Mouse (Mus musculus): ENCODE results near the gene C2. TPM values are rescaled to one million over a fixed set of nuclear protein-coding genes. Genes with fewer than 3 reads are reported as not detected.
A peak's percentile ranks its signal among the peaks of the same experiment; 100 is the strongest.

Gene C2
- total and polyA plus RNA-seq, 2 experiments from 2014 or later, result 5.4 to 5.5 TPM

- ATAC-seq (no peak), DNase-seq (ENCODE audit: low spot score) (no peak)
- Histone ChIP-seq H3K4me3 (ENCODE audit: low read length) (peak overlapping the region; percentile 92), H3K9me3 (ENCODE audit: low read length) (no peaks in the 10 kb centered on the region), H3K27ac (peak overlapping the region; percentile 56; the same call in 1 of the 2 replicates), H3K4me2 (ENCODE audit: low read depth, low read length) (peak overlapping the region; percentile 88), H3K4me1 (ENCODE audit: insufficient read depth, low read length) (peaks cover 13% of the 10 kb centered on the region; the same call in 1 of the 2 replicates), H3K9ac (replicated peaks; ENCODE audit: low read length) (peak overlapping the region; percentile 71), H3K36me3 (ENCODE audit: insufficient read depth, low read length) (peaks cover 47% of the 10 kb centered on the region), H3K27me3 (ENCODE audit: insufficient read depth, low read length) (no peaks in the 10 kb centered on the region)
- TF ChIP-seq CTCF (IDR thresholded peaks at IDR 0.05; ENCODE audit: low read depth), result no peak
- 2% methylated on average over 25 of the region's 25 CpGs for WGBS
Observed at GRCm38 (mm10) chr17:34850517-34851125, 47.4 kb downstream of the C2 start.

DNA sequence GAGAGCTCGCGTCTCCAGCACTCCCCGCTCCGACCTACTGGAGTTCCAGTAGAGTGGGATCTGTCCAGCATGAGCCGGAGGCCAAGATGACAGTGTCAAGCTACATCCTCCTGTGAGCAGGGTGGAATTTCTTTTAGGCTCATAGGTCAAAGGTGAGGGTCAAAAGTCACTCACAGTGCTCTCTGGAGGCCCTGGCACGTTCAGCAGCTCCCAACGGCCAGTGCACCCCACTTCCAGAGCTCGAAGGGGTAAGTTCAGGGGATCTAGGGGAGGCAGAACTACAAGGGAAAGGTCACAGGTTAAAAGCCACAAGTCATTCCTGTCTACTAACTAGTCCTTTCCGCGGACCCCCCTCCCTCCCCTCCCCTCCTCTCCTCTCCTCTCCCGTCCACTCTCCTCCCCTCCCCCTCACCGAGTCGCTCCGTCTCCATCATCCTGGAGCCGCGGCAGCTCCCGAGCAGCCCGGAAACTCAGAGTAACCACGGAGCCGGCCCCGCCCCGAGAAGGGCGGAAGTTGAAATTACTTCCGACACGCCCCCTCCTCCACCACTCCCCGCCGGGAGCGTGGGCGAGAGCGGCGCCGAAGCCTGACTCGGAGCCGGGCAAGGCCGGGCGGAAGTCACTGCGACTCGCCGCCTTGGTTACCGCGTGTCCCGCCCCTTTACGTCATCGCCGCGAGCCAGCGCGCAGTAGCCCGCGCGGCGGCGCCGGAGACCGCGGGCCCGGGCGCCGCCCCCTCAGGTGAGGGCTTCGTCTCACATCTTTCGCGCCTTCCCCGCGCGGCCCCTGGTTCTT lies 48.1 kb downstream of the C2 start, which contains the start of the genes Skiv2l and Nelfe:
Gene Skiv2l, minus strand, starts transcription at position 489 of the 795 bp plus-strand sequence.
Gene Nelfe, plus strand, starts transcription at position 670 of the 795 bp plus-strand sequence.
- peak within 1 kb of the TSS; percentile 88 for H3K4me2 ChIP-seq (ENCODE audit: low read depth, low read length)
- H3K27ac ChIP-seq, result peak within 1 kb of the TSS; percentile 56; the same call in 1 of the 2 replicates
- peaks cover 45% of the 10 kb centered on the region for H3K36me3 ChIP-seq (ENCODE audit: insufficient read depth, low read length)
- ATAC-seq (peak; percentile 98), DNase-seq (ENCODE audit: low spot score) (peak; percentile 99)
- H3K4me3 ChIP-seq (ENCODE audit: low read length), result peak within 1 kb of the TSS; percentile 92
- H3K9me3 ChIP-seq (ENCODE audit: low read length), result no peaks in the 10 kb centered on the region
- H3K27me3 ChIP-seq (ENCODE audit: insufficient read depth, low read length), result no peaks in the 10 kb centered on the region
- TF ChIP-seq CTCF (IDR thresholded peaks at IDR 0.05; ENCODE audit: low read depth), result no peak
- peaks cover 13% of the 10 kb centered on the region; the same call in 1 of the 2 replicates for H3K4me1 ChIP-seq (ENCODE audit: insufficient read depth, low read length)
- 1% methylated on average over 64 of the region's 65 CpGs for WGBS
- H3K9ac ChIP-seq (replicated peaks; ENCODE audit: low read length), result peak within 1 kb of the TSS; percentile 71

DNA sequence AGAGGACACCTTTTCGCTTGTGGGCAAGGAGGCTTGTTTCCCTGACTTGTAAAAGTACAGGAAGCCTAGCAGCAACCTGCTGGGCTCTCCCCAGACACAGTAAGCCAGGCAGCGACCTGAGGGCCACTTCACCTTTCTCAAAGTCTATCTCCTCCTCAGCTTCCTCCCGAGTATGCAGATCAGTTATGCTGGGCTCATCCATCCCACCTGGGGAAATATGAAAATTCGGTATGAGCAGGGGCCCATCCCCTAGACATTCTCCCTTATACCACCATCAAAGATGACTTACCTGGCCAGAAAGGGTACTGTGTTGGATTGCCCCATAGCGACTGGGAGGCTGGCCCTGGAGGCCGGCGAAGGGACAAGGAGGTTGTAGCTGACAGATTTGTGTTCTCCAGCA lies 50.5 kb downstream of the C2 start:
- H3K4me2 ChIP-seq (ENCODE audit: low read depth, low read length), result no peak overlapping the region
- peaks cover 13% of the 10 kb centered on the region; the same call in 1 of the 2 replicates for H3K4me1 ChIP-seq (ENCODE audit: insufficient read depth, low read length)
- WGBS, result 92% methylated on average over 7 of the region's 7 CpGs
- no peak for TF ChIP-seq CTCF (IDR thresholded peaks at IDR 0.05; ENCODE audit: low read depth)
- ATAC-seq (no peak), DNase-seq (ENCODE audit: low spot score) (no peak)
- peaks cover 37% of the 10 kb centered on the region for H3K36me3 ChIP-seq (ENCODE audit: insufficient read depth, low read length)
- no peak overlapping the region for H3K4me3 ChIP-seq (ENCODE audit: low read length)
- H3K27me3 ChIP-seq (ENCODE audit: insufficient read depth, low read length), result no peaks in the 10 kb centered on the region
- H3K9ac ChIP-seq (replicated peaks; ENCODE audit: low read length), result no peak overlapping the region
- H3K9me3 ChIP-seq (ENCODE audit: low read length), result no peaks in the 10 kb centered on the region
- no peak overlapping the region for H3K27ac ChIP-seq

- Histone ChIP-seq H3K4me3 (ENCODE audit: low read length) (no peak overlapping the region), H3K4me2 (ENCODE audit: low read depth, low read length) (no peak overlapping the region), H3K9ac (replicated peaks; ENCODE audit: low read length) (no peak overlapping the region), H3K27ac (no peak overlapping the region), H3K36me3 (ENCODE audit: insufficient read depth, low read length) (peaks cover 40% of the 10 kb centered on the region), H3K4me1 (ENCODE audit: insufficient read depth, low read length) (peaks cover 13% of the 10 kb centered on the region; the same call in 1 of the 2 replicates), H3K9me3 (ENCODE audit: low read length) (no peaks in the 10 kb centered on the region), H3K27me3 (ENCODE audit: insufficient read depth, low read length) (no peaks in the 10 kb centered on the region)
- TF ChIP-seq CTCF (IDR thresholded peaks at IDR 0.05; ENCODE audit: low read depth), result no peak
- WGBS, result 82% methylated on average over 6 of the region's 6 CpGs
- DNase-seq (ENCODE audit: low spot score) (no peak), ATAC-seq (no peak)
Observed at GRCm38 (mm10) chr17:34847192-34847591, 50.9 kb downstream of the C2 start.

GRCm38 (mm10) chr17:34844884-34845283 lies 53.2 kb downstream of the C2 start:
- Histone ChIP-seq H3K4me2 (ENCODE audit: low read depth, low read length) (no peak overlapping the region), H3K9ac (replicated peaks; ENCODE audit: low read length) (no peak overlapping the region), H3K9me3 (ENCODE audit: low read length) (no peaks in the 10 kb centered on the region), H3K27ac (no peak overlapping the region), H3K27me3 (ENCODE audit: insufficient read depth, low read length) (no peaks in the 10 kb centered on the region), H3K36me3 (ENCODE audit: insufficient read depth, low read length) (peaks cover 59% of the 10 kb centered on the region), H3K4me3 (ENCODE audit: low read length) (no peak overlapping the region), H3K4me1 (ENCODE audit: insufficient read depth, low read length) (0 out of 2 replicates have a peak, but pooled peaks cover 4% of the 10 kb centered on the region)
- no peak for TF ChIP-seq CTCF (IDR thresholded peaks at IDR 0.05; ENCODE audit: low read depth)
- WGBS, result 93% methylated on average over 13 of the region's 13 CpGs
- DNase-seq (ENCODE audit: low spot score), result no peak
- ATAC-seq, result no peak

DNA sequence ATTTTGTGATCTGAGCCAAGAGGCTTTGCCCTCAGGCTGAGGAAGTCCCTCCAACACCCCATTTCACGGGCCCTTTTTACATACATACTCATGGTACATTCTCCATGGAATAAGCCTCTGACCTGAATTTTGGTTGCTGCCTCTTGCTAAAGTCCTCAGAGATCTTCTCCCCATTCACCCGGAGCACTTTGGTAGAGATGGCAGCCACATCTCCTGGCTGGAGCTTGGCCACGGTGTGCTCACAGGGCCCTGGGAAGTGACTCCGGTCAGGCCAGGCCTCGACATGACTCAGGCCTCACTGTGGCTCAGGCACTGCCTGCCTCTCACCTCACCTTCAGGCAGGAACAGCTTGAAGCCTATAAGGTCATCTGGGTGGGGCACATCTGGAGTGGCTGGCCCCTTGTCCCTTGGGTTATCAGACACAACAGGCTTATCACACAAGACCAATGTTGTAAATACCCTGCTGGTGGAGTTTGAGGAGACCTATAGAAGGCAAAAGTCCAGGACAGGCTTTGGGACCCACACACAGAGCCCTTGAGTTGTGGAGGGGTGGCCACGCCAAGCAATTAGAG lies 57.2 kb downstream of the C2 start:
- no peak overlapping the region for H3K4me2 ChIP-seq (ENCODE audit: low read depth, low read length)
- 85% methylated on average over 6 of the region's 6 CpGs for WGBS
- no peak overlapping the region for H3K4me3 ChIP-seq (ENCODE audit: low read length)

More for the DNA sequence above, 57.2 kb downstream of the C2 start:
- no peak for ATAC-seq
- Histone ChIP-seq H3K9ac (replicated peaks; ENCODE audit: low read length) (no peak overlapping the region), H3K4me1 (ENCODE audit: insufficient read depth, low read length) (peaks cover 11% of the 10 kb centered on the region; the same call in 1 of the 2 replicates), H3K27ac (no peak overlapping the region), H3K9me3 (ENCODE audit: low read length) (no peaks in the 10 kb centered on the region), H3K36me3 (ENCODE audit: insufficient read depth, low read length) (peaks cover 52% of the 10 kb centered on the region), H3K27me3 (ENCODE audit: insufficient read depth, low read length) (no peaks in the 10 kb centered on the region)
- DNase-seq (ENCODE audit: low spot score), result no peak
- TF ChIP-seq CTCF (IDR thresholded peaks at IDR 0.05; ENCODE audit: low read depth), result no peak

All from hindbrain, postnatal 0 days (tissue).